Mouse (Mus musculus): ENCODE measurements at regions not wholly inside any gene's neighbourhood (a gene's known extent, or its start where the extent isn't known, plus 50 kb on each side); places are given as distances from the start of the nearest gene placed in this dataset.

DNA sequence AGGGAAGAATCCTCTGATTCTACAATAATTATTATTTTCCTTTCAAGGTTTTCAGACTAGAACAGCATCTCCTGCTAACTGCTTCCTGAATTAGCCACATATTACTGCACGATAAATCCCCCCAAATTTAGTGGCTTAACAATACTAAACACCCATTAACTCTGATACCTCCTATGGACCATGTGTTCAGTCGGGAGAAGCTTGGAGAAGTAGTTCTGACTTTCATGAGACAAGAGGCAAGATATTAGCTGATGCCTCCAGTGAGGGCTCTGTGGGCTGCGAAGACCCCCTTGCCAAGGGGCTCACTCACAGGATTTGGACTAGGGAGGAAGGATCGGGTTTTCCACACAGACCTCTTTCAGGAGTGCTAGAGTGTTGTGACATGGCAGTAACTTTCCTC is 95.4 kb upstream of the Jade1 start:
- 89% methylated on average over 4 of the region's 4 CpGs for WGBS
- no peaks in the 10 kb centered on the region for H3K9me3 ChIP-seq (ENCODE audit: control insufficient read depth, low read length)
- H3K36me3 ChIP-seq (ENCODE audit: control insufficient read depth, insufficient read depth, low read length), result no peaks in the 10 kb centered on the region
- no peaks in the 10 kb centered on the region for H3K4me1 ChIP-seq (ENCODE audit: control insufficient read depth, insufficient read depth, low read depth, low read length)
- no peak overlapping the region for H3K27ac ChIP-seq (ENCODE audit: low read depth, low read length)
- H3K4me3 ChIP-seq (ENCODE audit: low read length), result no peak overlapping the region
- no peaks in the 10 kb centered on the region for H3K27me3 ChIP-seq (replicated peaks; ENCODE audit: control insufficient read depth, insufficient read depth, low read length)
- no peak overlapping the region for H3K4me2 ChIP-seq (ENCODE audit: low read length)
- H3K9ac ChIP-seq (ENCODE audit: low read depth, low read length), result no peak overlapping the region
- ATAC-seq, result no peak

DNA sequence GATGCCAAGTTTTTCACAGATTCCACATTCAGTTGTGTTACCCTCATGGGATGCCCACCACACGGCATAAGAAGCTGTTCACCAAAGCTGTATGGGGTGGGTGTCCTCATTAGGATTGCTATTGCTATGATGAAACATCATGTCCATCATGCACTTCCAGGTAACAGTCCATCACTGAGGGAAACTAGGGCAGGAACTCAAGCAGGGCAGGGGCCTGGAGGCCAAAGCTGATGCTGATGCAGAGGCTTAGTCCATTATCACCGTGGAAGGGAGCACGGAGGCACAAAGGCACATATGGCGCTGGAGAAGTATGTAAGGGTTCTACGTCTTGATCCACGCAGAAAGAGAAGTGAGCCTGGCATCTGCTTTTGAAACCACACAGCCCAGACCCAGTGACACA is 97.4 kb upstream of the Jade1 start:
- Histone ChIP-seq H3K27me3 (replicated peaks; ENCODE audit: control insufficient read depth, insufficient read depth, low read length) (no peaks in the 10 kb centered on the region), H3K36me3 (ENCODE audit: control insufficient read depth, insufficient read depth, low read length) (no peaks in the 10 kb centered on the region), H3K4me3 (ENCODE audit: low read length) (no peak overlapping the region), H3K9me3 (ENCODE audit: control insufficient read depth, low read length) (no peaks in the 10 kb centered on the region), H3K9ac (ENCODE audit: low read depth, low read length) (no peak overlapping the region), H3K4me2 (ENCODE audit: low read length) (no peak overlapping the region), H3K4me1 (ENCODE audit: control insufficient read depth, insufficient read depth, low read depth, low read length) (no peaks in the 10 kb centered on the region), H3K27ac (ENCODE audit: low read depth, low read length) (no peak overlapping the region)
- no peak for ATAC-seq
- 93% methylated on average over 6 of the region's 6 CpGs for WGBS

DNA sequence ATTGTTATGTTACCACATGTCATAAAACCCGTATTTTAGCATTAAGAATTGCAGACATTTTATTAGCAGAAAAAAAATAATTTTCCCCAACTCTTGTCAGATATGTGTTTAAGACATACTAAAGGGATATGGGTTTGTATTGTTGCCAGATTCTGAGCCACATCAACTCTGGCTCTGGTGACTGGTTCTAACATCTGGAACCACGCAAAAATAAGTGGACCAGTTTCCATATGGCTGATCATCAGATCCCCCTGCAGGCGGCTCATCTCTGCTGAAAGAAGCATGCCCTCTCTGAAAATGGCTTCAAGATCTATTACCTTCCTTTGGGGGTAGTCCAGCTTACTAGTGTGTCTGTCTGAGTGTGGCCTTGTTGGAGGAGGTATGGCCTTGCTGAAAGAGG is 102.0 kb upstream of the Jade1 start:
- no peak overlapping the region for H3K9ac ChIP-seq (ENCODE audit: low read depth, low read length)
- no peaks in the 10 kb centered on the region for H3K4me1 ChIP-seq (ENCODE audit: control insufficient read depth, insufficient read depth, low read depth, low read length)
- H3K27ac ChIP-seq (ENCODE audit: low read depth, low read length), result no peak overlapping the region
- no peaks in the 10 kb centered on the region for H3K27me3 ChIP-seq (replicated peaks; ENCODE audit: control insufficient read depth, insufficient read depth, low read length)
- H3K36me3 ChIP-seq (ENCODE audit: control insufficient read depth, insufficient read depth, low read length), result no peaks in the 10 kb centered on the region
- ATAC-seq, result no peak
- H3K9me3 ChIP-seq (ENCODE audit: control insufficient read depth, low read length), result no peaks in the 10 kb centered on the region
- H3K4me2 ChIP-seq (ENCODE audit: low read length), result no peak overlapping the region
- H3K4me3 ChIP-seq (ENCODE audit: low read length), result no peak overlapping the region
- WGBS, result 85% methylated on average over 3 of the region's 3 CpGs

DNA sequence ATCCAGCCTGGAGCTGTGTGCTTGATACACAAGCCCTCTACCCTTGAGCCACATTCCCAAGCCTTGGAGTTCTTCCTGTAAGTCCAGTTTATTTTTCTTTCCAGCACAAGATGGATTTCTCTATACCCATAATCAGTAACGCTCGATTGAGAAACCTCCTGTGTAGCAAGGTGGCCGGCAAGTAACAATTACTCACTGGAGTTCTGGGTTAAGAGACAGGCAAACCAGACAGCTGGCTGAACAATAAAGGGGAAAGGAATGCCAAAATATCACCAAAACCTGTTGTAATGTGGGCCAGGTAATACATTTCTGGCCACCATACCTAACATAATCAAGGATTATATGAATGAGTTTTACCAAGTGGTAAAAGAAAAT is 102.8 kb upstream of the Jade1 start:
- 58% methylated on average over 3 of the region's 3 CpGs for WGBS
- H3K27me3 ChIP-seq (replicated peaks; ENCODE audit: control insufficient read depth, insufficient read depth, low read length), result no peaks in the 10 kb centered on the region
- H3K36me3 ChIP-seq (ENCODE audit: control insufficient read depth, insufficient read depth, low read length), result no peaks in the 10 kb centered on the region
- no peak for ATAC-seq
- H3K4me3 ChIP-seq (ENCODE audit: low read length), result no peak overlapping the region
- no peak overlapping the region for H3K27ac ChIP-seq (ENCODE audit: low read depth, low read length)
- H3K9ac ChIP-seq (ENCODE audit: low read depth, low read length), result no peak overlapping the region
- H3K4me1 ChIP-seq (ENCODE audit: control insufficient read depth, insufficient read depth, low read depth, low read length), result no peaks in the 10 kb centered on the region
- H3K9me3 ChIP-seq (ENCODE audit: control insufficient read depth, low read length), result no peaks in the 10 kb centered on the region
- no peak overlapping the region for H3K4me2 ChIP-seq (ENCODE audit: low read length)

DNA sequence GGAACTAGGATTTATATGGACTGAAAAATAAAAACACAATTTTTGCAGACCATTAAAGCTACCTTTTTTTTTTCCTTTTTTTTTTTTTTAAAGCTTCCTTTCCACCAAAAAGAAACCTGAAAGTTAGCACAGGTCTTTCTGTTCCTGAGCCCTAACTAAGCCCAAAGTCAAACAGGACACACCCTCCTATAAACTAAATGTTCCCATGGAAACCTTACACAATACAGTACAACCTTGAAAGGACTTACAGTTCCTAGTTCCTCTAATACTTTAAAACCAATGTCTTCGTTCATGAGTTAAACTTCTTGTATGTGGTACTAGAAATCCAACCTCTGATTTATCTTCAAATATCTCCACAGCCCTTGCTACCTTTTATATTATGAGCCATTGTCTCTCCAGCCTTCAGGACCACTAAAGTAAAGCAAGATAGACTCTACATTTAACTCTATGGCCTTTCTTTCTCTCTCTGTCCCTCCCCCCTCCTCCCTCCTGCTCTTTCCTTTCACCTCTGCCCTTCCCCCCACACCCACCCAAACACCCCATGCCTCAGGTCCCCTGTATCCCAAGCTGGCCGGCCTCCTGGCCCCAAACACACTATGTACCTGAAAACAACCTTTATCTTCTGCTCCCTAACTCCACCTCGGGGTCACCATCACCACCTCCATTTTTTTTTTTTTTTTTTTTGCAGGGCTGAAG is 103.4 kb upstream of the Jade1 start:
- Histone ChIP-seq H3K9me3 (ENCODE audit: control insufficient read depth, low read length) (no peaks in the 10 kb centered on the region), H3K4me3 (ENCODE audit: low read length) (no peak overlapping the region), H3K27me3 (replicated peaks; ENCODE audit: control insufficient read depth, insufficient read depth, low read length) (no peaks in the 10 kb centered on the region), H3K27ac (ENCODE audit: low read depth, low read length) (no peak overlapping the region), H3K36me3 (ENCODE audit: control insufficient read depth, insufficient read depth, low read length) (no peaks in the 10 kb centered on the region), H3K4me1 (ENCODE audit: control insufficient read depth, insufficient read depth, low read depth, low read length) (no peaks in the 10 kb centered on the region), H3K9ac (ENCODE audit: low read depth, low read length) (no peak overlapping the region), H3K4me2 (ENCODE audit: low read length) (no peak overlapping the region)
- 74% methylated on average over 3 of the region's 3 CpGs for WGBS
- ATAC-seq, result no peak

DNA sequence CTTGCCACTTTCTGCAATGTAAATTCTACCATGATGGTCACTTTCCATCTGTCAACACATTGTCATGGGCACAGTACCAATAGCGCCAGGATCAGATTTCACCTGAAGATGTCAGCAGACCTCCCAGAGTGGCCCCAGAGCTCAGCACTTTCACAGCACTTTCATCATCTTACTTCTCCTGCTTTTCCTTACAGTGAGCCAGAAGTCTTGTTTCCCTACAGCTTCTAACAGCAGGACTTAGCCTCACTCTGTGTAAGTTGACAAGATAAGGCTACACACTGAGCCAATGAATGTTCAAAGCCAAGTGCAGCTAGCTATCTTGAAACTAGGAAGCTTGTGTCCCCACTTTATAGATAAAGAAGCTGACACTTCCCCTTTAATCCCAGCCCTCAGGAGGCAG is 104.8 kb upstream of the Jade1 start:
- 65% methylated on average over 1 of the region's 1 CpGs for WGBS
- Histone ChIP-seq H3K9me3 (ENCODE audit: control insufficient read depth, low read length) (no peaks in the 10 kb centered on the region), H3K4me2 (ENCODE audit: low read length) (no peak overlapping the region), H3K4me1 (ENCODE audit: control insufficient read depth, insufficient read depth, low read depth, low read length) (no peaks in the 10 kb centered on the region), H3K27ac (ENCODE audit: low read depth, low read length) (no peak overlapping the region), H3K36me3 (ENCODE audit: control insufficient read depth, insufficient read depth, low read length) (no peaks in the 10 kb centered on the region), H3K4me3 (ENCODE audit: low read length) (no peak overlapping the region), H3K27me3 (replicated peaks; ENCODE audit: control insufficient read depth, insufficient read depth, low read length) (no peaks in the 10 kb centered on the region), H3K9ac (ENCODE audit: low read depth, low read length) (no peak overlapping the region)
- no peak for ATAC-seq

DNA sequence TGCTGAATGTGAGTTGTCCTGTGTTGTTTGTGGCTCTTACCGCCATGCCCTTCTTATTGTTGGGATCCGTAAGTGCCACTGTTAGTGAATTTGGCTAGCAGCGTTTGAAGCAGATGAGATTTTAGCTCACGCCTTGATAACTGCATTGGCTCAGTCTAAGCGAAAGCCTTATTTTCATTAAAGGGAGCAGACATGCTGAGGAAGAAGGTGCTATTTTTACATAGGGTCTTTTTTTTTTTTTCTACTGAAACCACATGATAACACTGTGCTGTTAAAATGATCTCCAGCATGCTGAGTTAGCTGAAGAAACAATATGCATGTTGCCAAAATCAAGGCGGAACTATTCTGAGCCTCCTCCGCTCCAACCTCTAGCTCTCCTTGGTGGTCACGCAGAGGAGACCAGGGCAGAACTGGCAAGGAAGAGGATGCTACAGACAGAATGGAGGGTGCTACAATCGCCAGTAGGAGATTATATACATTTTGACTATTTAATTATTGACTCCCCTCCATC is 111.2 kb upstream of the Jade1 start:
- no peaks in the 10 kb centered on the region for H3K36me3 ChIP-seq (ENCODE audit: control insufficient read depth, insufficient read depth, low read length)
- no peaks in the 10 kb centered on the region for H3K9me3 ChIP-seq (ENCODE audit: control insufficient read depth, low read length)
- no peak overlapping the region for H3K4me2 ChIP-seq (ENCODE audit: low read length)
- no peak overlapping the region for H3K27ac ChIP-seq (ENCODE audit: low read depth, low read length)
- ATAC-seq, result no peak
- WGBS, result 84% methylated on average over 9 of the region's 9 CpGs
- H3K4me3 ChIP-seq (ENCODE audit: low read length), result no peak overlapping the region
- no peak overlapping the region for H3K9ac ChIP-seq (ENCODE audit: low read depth, low read length)
- H3K27me3 ChIP-seq (replicated peaks; ENCODE audit: control insufficient read depth, insufficient read depth, low read length), result no peaks in the 10 kb centered on the region
- H3K4me1 ChIP-seq (ENCODE audit: control insufficient read depth, insufficient read depth, low read depth, low read length), result no peaks in the 10 kb centered on the region

DNA sequence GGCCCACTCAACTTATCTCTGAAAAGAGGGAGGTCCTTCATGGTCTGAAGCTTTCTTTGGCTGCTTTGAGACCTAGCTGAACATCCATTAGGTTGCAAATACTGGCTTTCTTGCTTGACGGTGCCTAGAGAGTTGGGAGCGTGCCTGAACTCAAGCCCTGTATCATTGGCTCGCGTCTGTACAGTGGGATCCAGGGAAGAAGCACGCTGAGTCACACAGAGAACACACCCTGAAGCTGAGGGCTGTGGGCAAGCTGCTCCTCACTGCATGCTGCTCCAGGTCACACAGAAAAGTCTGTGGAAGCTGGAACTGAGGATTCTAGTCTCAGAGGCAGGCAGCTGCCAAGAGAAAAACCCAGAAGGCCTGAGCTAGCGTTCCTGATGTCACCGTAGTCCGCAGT is 119.3 kb upstream of the Jade1 start:
- Histone ChIP-seq H3K9me3 (ENCODE audit: control insufficient read depth, low read length) (no peaks in the 10 kb centered on the region), H3K4me1 (ENCODE audit: control insufficient read depth, insufficient read depth, low read depth, low read length) (no peaks in the 10 kb centered on the region), H3K4me3 (ENCODE audit: low read length) (no peak overlapping the region), H3K27ac (ENCODE audit: low read depth, low read length) (no peak overlapping the region), H3K4me2 (ENCODE audit: low read length) (no peak overlapping the region), H3K36me3 (ENCODE audit: control insufficient read depth, insufficient read depth, low read length) (no peaks in the 10 kb centered on the region), H3K9ac (ENCODE audit: low read depth, low read length) (no peak overlapping the region), H3K27me3 (replicated peaks; ENCODE audit: control insufficient read depth, insufficient read depth, low read length) (no peaks in the 10 kb centered on the region)
- WGBS, result 96% methylated on average over 8 of the region's 8 CpGs
- no peak for ATAC-seq

DNA sequence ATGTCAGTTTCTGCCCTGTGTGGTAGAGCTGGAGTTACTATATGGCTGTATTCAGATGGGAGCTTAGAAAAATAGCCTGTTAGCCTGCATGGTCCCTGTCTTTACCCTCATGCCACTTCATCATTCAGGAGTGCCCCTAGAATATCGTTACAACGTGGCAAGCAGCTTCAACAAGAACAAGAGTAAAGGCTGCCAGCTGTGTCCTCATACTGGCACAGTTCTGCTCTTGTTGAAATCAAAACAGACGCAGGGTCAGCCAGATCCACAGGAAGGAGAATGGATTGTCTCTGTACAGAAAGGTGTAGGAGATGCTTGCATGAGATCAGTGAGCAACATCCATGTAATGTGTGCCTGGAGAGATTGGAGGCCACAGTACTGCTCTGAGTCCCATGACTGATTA is 122.4 kb upstream of the Jade1 start:
- Histone ChIP-seq H3K27me3 (replicated peaks; ENCODE audit: control insufficient read depth, insufficient read depth, low read length) (no peaks in the 10 kb centered on the region), H3K9ac (ENCODE audit: low read depth, low read length) (no peak overlapping the region), H3K4me1 (ENCODE audit: control insufficient read depth, insufficient read depth, low read depth, low read length) (no peaks in the 10 kb centered on the region), H3K4me2 (ENCODE audit: low read length) (no peak overlapping the region), H3K9me3 (ENCODE audit: control insufficient read depth, low read length) (no peaks in the 10 kb centered on the region), H3K4me3 (ENCODE audit: low read length) (no peak overlapping the region), H3K36me3 (ENCODE audit: control insufficient read depth, insufficient read depth, low read length) (no peaks in the 10 kb centered on the region), H3K27ac (ENCODE audit: low read depth, low read length) (no peak overlapping the region)
- WGBS, result 66% methylated on average over 3 of the region's 3 CpGs
- no peak for ATAC-seq

DNA sequence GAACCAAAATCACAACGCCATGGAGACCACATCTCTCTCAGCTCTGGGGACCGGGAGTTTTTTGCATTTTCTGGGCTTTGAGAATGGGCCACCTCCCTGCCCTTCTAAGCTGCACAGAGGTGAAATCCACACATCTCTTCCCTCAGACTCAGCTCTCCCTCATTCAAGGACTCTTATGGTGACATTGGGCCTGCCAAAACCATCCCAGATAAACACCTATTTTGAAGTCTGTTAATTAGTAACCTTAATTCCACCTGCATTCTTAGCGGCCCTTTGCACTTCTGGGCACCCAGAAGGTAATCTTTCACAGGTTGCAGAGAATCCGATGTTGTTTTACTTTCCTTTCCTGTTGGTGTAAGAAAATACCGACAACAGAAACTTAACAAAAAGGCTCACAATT is 123.2 kb upstream of the Jade1 start:
- H3K9ac ChIP-seq (ENCODE audit: low read depth, low read length), result no peak overlapping the region
- no peak overlapping the region for H3K27ac ChIP-seq (ENCODE audit: low read depth, low read length)
- H3K9me3 ChIP-seq (ENCODE audit: control insufficient read depth, low read length), result no peaks in the 10 kb centered on the region
- H3K27me3 ChIP-seq (replicated peaks; ENCODE audit: control insufficient read depth, insufficient read depth, low read length), result no peaks in the 10 kb centered on the region
- no peaks in the 10 kb centered on the region for H3K4me1 ChIP-seq (ENCODE audit: control insufficient read depth, insufficient read depth, low read depth, low read length)
- no peak for ATAC-seq
- no peak overlapping the region for H3K4me3 ChIP-seq (ENCODE audit: low read length)
- H3K36me3 ChIP-seq (ENCODE audit: control insufficient read depth, insufficient read depth, low read length), result no peaks in the 10 kb centered on the region
- H3K4me2 ChIP-seq (ENCODE audit: low read length), result no peak overlapping the region
- 83% methylated on average over 5 of the region's 5 CpGs for WGBS
